Mouse (Mus musculus) embryonic facial prominence, embryonic 11.5 days (tissue): ENCODE results near the gene Lrrc3c. TPM values are rescaled to one million over a fixed set of nuclear protein-coding genes. Genes with fewer than 3 reads are reported as not detected.
"Not testable (repeated sequence)": the region's sequence is repeated elsewhere in the genome, so short reads cannot be mapped to it uniquely, and the experiment has no call there.

Experiments
- ATAC-seq: fragments of 200-750 bp; cut with Nextera tagmentation; replicated peaks from 2 replicates; pipeline ENCODE4 v1.8.0; 2017; ENCODE audit warnings: low read depth; ENCODE audit not compliant: insufficient number of reproducible peaks, low FRiP score, low TSS enrichment
- DNase-seq: peaks from one replicate; pipeline ENCODE4 v3.0.0-alpha.2; 2015; ENCODE audit warnings: low spot score
- H3K27ac ChIP-seq: fragments of 300-500 bp; sonication (generic); replicated peaks from 2 replicates; pipeline ENCODE4 v1.5.1; 2014; ENCODE audit warnings: mild to moderate bottlenecking, low read depth, low read length, control low read depth
- H3K27me3 ChIP-seq: fragments of 300-500 bp; sonication (generic); 2 replicates; pipeline ENCODE4 v1.6.1; 2014; ENCODE audit warnings: mild to moderate bottlenecking, low read length, moderate library complexity, mixed read lengths; ENCODE audit not compliant: control insufficient read depth, insufficient read depth
- H3K36me3 ChIP-seq: fragments of 300-500 bp; sonication (generic); replicated peaks from 2 replicates; pipeline ENCODE4 v1.6.1; 2014; ENCODE audit warnings: low read depth, mild to moderate bottlenecking, low read length, moderate library complexity, mixed read lengths; ENCODE audit not compliant: control insufficient read depth, insufficient read depth
- H3K4me1 ChIP-seq: fragments of 300-500 bp; sonication (generic); 2 replicates; pipeline ENCODE4 v1.6.1; 2014; ENCODE audit warnings: low read length, mixed read lengths; ENCODE audit not compliant: control insufficient read depth, insufficient read depth
- H3K4me2 ChIP-seq: fragments of 300-500 bp; sonication (generic); 2 replicates; pipeline ENCODE4 v1.6.1; 2014; ENCODE audit warnings: low read depth, mild to moderate bottlenecking, control low read depth, low read length, moderate library complexity
- H3K4me3 ChIP-seq: fragments of 300-500 bp; sonication (generic); 2 replicates; pipeline ENCODE4 v1.5.1; 2014; ENCODE audit warnings: low read depth, low read length, control low read depth
- H3K9ac ChIP-seq: fragments of 300-500 bp; sonication (generic); replicated peaks from 2 replicates; pipeline ENCODE4 v1.6.1; 2014; ENCODE audit warnings: mild to moderate bottlenecking, control low read depth, low read length
- H3K9me3 ChIP-seq: fragments of 300-500 bp; sonication (generic); replicated peaks from 2 replicates; pipeline ENCODE4 v1.6.1; 2016; ENCODE audit warnings: mild to moderate bottlenecking, low read length, inconsistent platforms, mixed read lengths; ENCODE audit not compliant: control insufficient read depth
- WGBS: fragments of 180-500 bp; shearing (Covaris S2); extraction: QIAGEN DNeasy Blood & Tissue Kit; methylation state at CpG from one replicate; pipeline ENCODE4 v1.1.7; 2014; 5-methylcytosine and 5-hydroxymethylcytosine counted together
- polyA plus RNA-seq: library from polyadenylated mRNA; unstranded; fragments of >200 nt; fragmentation: Nextera tagmentation; extraction: Ambion mirVana; gene quantifications from 2 replicates; pipeline ENCODE4 v1.2.1, GENCODE M21; 2014

Gene Lrrc3c
- polyA plus RNA-seq, 1 experiment from 2014 or later, result not detected

DNA sequence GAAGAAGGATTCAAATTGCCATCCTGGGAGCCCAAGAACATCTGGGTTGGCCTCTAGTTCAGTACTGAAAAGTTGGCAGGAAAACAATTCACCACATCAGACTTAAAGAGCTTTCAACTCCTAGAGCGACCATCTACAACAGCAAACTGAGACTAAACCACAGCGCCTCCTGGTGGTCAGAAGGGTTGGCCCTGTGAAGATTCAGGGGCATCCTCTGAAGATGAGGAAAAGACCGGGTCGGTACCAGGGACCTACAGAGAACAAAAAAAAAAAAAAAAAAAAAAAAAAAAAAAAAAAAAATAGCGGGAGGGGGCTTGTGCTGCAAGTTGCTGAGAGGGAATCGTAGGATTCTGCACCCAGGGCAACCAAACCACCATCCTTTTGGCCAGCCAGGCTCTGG, 728 bp upstream of the Lrrc3c start:
- H3K27ac ChIP-seq, result no peak overlapping the region
- H3K4me1 ChIP-seq, result no peaks in the 10 kb centered on the region
- 42% methylated on average over 6 of the region's 6 CpGs for WGBS
- DNase-seq, result peak; percentile 76
- no peak overlapping the region for H3K4me2 ChIP-seq
- no peak overlapping the region for H3K9ac ChIP-seq
- no peaks in the 10 kb centered on the region for H3K9me3 ChIP-seq
- no peak overlapping the region for H3K4me3 ChIP-seq
- peaks cover 6% of the 10 kb centered on the region; the same call in 1 of the 2 replicates for H3K27me3 ChIP-seq
- ATAC-seq, result no peak
- no peaks in the 10 kb centered on the region for H3K36me3 ChIP-seq

GRCm38 (mm10) chr11:98598851-98599290, 780 bp downstream of the Lrrc3c start:
- no peak overlapping the region for H3K4me2 ChIP-seq
- DNase-seq (no peak), ATAC-seq (no peak)
- 67% methylated on average over 18 of the region's 18 CpGs for WGBS
- no peak overlapping the region for H3K9ac ChIP-seq
- peaks cover 6% of the 10 kb centered on the region; the same call in 1 of the 2 replicates for H3K27me3 ChIP-seq
- H3K4me3 ChIP-seq, result no peak overlapping the region
- no peaks in the 10 kb centered on the region for H3K36me3 ChIP-seq
- H3K9me3 ChIP-seq, result no peaks in the 10 kb centered on the region
- H3K27ac ChIP-seq, result no peak overlapping the region
- no peaks in the 10 kb centered on the region for H3K4me1 ChIP-seq

- DNase-seq, result no peak
- Histone ChIP-seq H3K9ac (no peak overlapping the region), H3K27me3 (peaks cover 6% of the 10 kb centered on the region; the same call in 1 of the 2 replicates), H3K4me3 (no peak overlapping the region), H3K4me2 (no peak overlapping the region), H3K4me1 (no peaks in the 10 kb centered on the region), H3K36me3 (no peaks in the 10 kb centered on the region), H3K9me3 (no peaks in the 10 kb centered on the region), H3K27ac (no peak overlapping the region)
- ATAC-seq, result no peak
- 35% methylated on average over 18 of the region's 18 CpGs for WGBS
These were observed 1.2 kb downstream of the Lrrc3c start for GRCm38 (mm10) chr11:98599291-98599690.

- H3K4me2 ChIP-seq, result peak overlapping the region; percentile 51
- no peaks in the 10 kb centered on the region for H3K36me3 ChIP-seq
- H3K9me3 ChIP-seq, result no peaks in the 10 kb centered on the region
- no peak for ATAC-seq
- peaks cover 6% of the 10 kb centered on the region; the same call in 1 of the 2 replicates for H3K27me3 ChIP-seq
- H3K27ac ChIP-seq, result no peak overlapping the region
- DNase-seq, result peak; percentile 65
- H3K9ac ChIP-seq, result peak overlapping the region; percentile 25; the same call in 1 of the 2 replicates
- 2% methylated on average over 20 of the region's 20 CpGs for WGBS
- no peaks in the 10 kb centered on the region for H3K4me1 ChIP-seq
- H3K4me3 ChIP-seq, result peak overlapping the region; percentile 14; the same call in 1 of the 2 replicates
These were observed 4.1 kb downstream of the Lrrc3c start for GRCm38 (mm10) chr11:98602090-98602690.

- DNase-seq (no peak), ATAC-seq (no peak)
- peaks cover 3% of the 10 kb centered on the region; the same call in 1 of the 2 replicates for H3K27me3 ChIP-seq
- H3K36me3 ChIP-seq, result no peaks in the 10 kb centered on the region
- H3K4me1 ChIP-seq, result no peaks in the 10 kb centered on the region
- no peak overlapping the region for H3K4me2 ChIP-seq
- H3K4me3 ChIP-seq, result no peak overlapping the region
- 86% methylated on average over 2 of the region's 2 CpGs for WGBS
- H3K9me3 ChIP-seq, result no peaks in the 10 kb centered on the region
- H3K9ac ChIP-seq, result no peak overlapping the region
- no peak overlapping the region for H3K27ac ChIP-seq
These were observed 5.9 kb downstream of the Lrrc3c start for GRCm38 (mm10) chr11:98603953-98604352.

DNA sequence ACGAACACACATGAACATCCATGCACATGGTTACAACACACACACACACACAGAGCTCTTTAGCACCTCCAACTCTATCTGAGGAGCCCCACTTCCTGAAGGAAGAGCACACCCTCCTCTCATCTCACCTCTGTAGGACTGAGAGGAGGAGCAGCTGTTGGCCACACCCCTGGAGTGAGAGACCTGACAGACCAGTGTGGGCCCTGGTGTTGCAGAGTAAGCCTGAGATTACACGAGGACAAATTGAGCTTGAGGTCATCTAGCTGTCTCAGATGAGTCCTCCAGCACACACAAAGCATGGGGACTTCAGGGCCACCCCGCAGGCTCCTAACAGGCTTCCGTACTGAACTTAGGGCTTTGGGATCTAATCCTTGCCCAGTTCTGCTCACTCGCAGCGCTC, 6.8 kb downstream of the Lrrc3c start:
- H3K27me3 ChIP-seq, H3K27ac ChIP-seq, DNase-seq, H3K4me1 ChIP-seq, H3K9me3 ChIP-seq, ATAC-seq, H3K9ac ChIP-seq, H3K4me3 ChIP-seq, H3K4me2 ChIP-seq, H3K36me3 ChIP-seq: not testable (repeated sequence)
- whole genome bisulfite sequencing, result 71% methylated on average over 6 of the region's 6 CpGs

GRCm38 (mm10) chr11:98606763-98607162, 8.7 kb downstream of the Lrrc3c start:
- DNase-seq, result peak; percentile 80
- 7% methylated on average over 3 of the region's 3 CpGs for WGBS
- ATAC-seq, result no peak
- Histone ChIP-seq H3K4me2 (no peak overlapping the region), H3K9ac (no peak overlapping the region), H3K9me3 (no peaks in the 10 kb centered on the region), H3K4me1 (no peaks in the 10 kb centered on the region), H3K27me3 (no peaks in the 10 kb centered on the region), H3K27ac (no peak overlapping the region), H3K36me3 (no peaks in the 10 kb centered on the region), H3K4me3 (no peak overlapping the region)

DNA sequence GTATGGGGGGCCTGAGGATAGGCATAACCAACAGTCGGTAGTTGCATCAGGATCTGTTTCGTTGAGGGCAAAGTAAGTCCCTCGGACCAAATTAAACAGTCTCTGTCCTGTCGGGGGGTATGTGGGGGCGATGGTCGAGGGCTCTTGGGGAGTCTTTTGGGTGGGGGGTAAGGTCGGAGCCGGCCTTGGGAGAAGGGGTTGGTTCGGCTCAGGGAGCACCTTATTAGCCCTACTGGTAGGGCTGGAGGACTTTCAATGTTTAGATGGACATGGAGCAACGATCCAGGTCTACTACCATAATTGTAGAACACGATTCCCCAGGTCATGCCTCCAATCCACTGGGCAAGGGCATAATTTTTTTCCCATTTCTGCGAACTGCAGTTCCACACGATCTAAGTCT, 22.7 kb downstream of the Lrrc3c start:
- ATAC-seq (no peak), DNase-seq (no peak)
- WGBS, result 95% methylated on average over 13 of the region's 13 CpGs
- Histone ChIP-seq H3K27me3 (no peaks in the 10 kb centered on the region), H3K9ac (no peak overlapping the region), H3K9me3 (no peaks in the 10 kb centered on the region), H3K27ac (no peak overlapping the region), H3K4me2 (no peak overlapping the region), H3K36me3 (no peaks in the 10 kb centered on the region), H3K4me3 (no peak overlapping the region), H3K4me1 (no peaks in the 10 kb centered on the region)
